Mouse (Mus musculus) bone marrow macrophage, adult 2 months (primary cell): ENCODE measurements around the gene Pbld2.

ENCODE experiments used
- CTCF ChIP-seq: IDR thresholded peaks from 2 replicates; pipeline ENCODE4 v1.5.1; 2012; ENCODE audit warnings: low read depth, mild to moderate bottlenecking, low read length, moderate library complexity
- POLR2A ChIP-seq: IDR thresholded peaks from 2 replicates; pipeline ENCODE4 v1.6.1; 2012; ENCODE audit warnings: mild to moderate bottlenecking, low read depth, low read length, borderline replicate concordance

GRCm38 (mm10) chr10:63025491-63026011 lies 1.4 kb downstream of the Pbld2 start:
- no peak for TF ChIP-seq CTCF
- TF ChIP-seq POLR2A, result no peak
